Mouse (Mus musculus): ENCODE results near the gene Zfp62. TPM values are rescaled to one million over a fixed set of nuclear protein-coding genes. Genes with fewer than 3 reads are reported as not detected.

Gene Zfp62
- polyA plus RNA-seq, 1 experiment from 2014 or later, result 41.7 TPM

GRCm38 (mm10) chr11:49266671-49267070, 63.6 kb downstream of the Zfp62 start:
- H3K36me3 ChIP-seq, result peaks cover 28% of the 10 kb centered on the region
- no peak overlapping the region for H3K9ac ChIP-seq
- no peak overlapping the region for H3K4me2 ChIP-seq
- no peaks in the 10 kb centered on the region for H3K9me3 ChIP-seq
- ATAC-seq (ENCODE audit: insufficient number of reproducible peaks, insufficient read depth, low FRiP score, low TSS enrichment, low read depth), result no peak
- WGBS, result 79% methylated on average over 6 of the region's 6 CpGs
- H3K27me3 ChIP-seq, result no peaks in the 10 kb centered on the region
- no peak overlapping the region for H3K4me3 ChIP-seq
- H3K4me1 ChIP-seq, result no peaks in the 10 kb centered on the region
- H3K27ac ChIP-seq, result no peak overlapping the region

DNA sequence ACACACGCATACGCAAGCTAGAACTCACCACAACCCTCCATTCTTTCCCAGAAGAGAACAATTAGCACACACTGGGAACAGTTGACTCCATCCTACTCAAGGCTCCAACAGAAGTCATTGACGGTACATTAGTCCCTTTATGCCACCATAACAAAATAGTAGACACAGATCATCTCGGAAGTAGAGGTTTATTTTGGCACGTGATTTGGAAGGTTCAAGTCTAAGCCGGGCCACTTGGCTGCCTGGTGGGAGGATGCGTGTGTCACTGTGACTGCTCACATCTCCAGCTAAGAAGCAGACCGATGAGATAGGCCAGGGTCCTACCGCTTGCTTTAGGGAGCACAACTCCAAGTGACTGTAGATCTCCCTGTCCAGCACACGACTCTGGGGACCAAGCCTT, 64.2 kb downstream of the Zfp62 start:
- Histone ChIP-seq H3K36me3 (peaks cover 21% of the 10 kb centered on the region), H3K4me2 (no peak overlapping the region), H3K4me1 (no peaks in the 10 kb centered on the region), H3K27me3 (no peaks in the 10 kb centered on the region), H3K9ac (no peak overlapping the region), H3K4me3 (no peak overlapping the region), H3K27ac (no peak overlapping the region), H3K9me3 (no peaks in the 10 kb centered on the region)
- no peak for ATAC-seq (ENCODE audit: insufficient number of reproducible peaks, insufficient read depth, low FRiP score, low TSS enrichment, low read depth)
- WGBS, result 90% methylated on average over 10 of the region's 10 CpGs

DNA sequence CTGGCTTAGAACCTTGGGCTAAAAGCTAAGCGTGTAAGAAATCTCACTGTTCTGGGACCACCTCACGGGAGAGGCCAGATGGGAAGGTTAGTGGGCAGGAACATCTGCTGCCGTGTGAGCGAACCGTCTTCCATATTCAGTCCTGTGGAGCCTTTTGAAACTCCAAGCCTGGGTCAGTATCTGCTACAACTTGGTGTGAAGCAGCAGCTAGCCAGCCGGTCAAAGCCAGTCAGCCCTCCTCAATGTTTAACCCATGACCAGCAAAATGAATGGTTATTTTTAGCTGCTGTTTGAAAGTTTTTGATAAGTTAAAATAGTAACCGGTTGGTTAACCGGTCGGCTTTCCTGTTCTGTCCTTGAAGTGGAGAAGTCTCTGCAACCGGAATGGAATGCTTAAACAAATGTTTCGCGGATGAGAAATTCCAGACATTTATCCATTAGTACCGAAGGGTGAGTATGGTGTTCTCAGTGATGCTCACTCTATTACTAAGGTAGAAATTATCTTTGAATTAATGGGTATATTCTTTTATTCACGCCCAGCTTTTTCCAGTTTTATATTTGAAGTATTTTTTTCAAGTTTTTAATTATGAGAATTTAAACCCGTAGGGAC, 65.0 kb downstream of the Zfp62 start:
- no peak for ATAC-seq (ENCODE audit: insufficient number of reproducible peaks, insufficient read depth, low FRiP score, low TSS enrichment, low read depth)
- no peak overlapping the region for H3K4me3 ChIP-seq
- H3K4me1 ChIP-seq, result no peaks in the 10 kb centered on the region
- peaks cover 15% of the 10 kb centered on the region for H3K36me3 ChIP-seq
- H3K27ac ChIP-seq, result no peak overlapping the region
- H3K27me3 ChIP-seq, result no peaks in the 10 kb centered on the region
- no peaks in the 10 kb centered on the region for H3K9me3 ChIP-seq
- WGBS, result 86% methylated on average over 15 of the region's 15 CpGs
- H3K4me2 ChIP-seq, result no peak overlapping the region
- H3K9ac ChIP-seq, result no peak overlapping the region

Other genes with a start within 250 kb of the Zfp62 start
- not detected in 2 replicates for gene Olfr56, start 224.4 kb upstream of the Zfp62 start, polyA plus RNA-seq (2015; fragmentation: Nextera tagmentation; extraction: Ambion mirVana)
- 0.29 and 0.48 TPM in 2 replicates for gene 9930111J21Rik1, start 223.9 kb upstream of the Zfp62 start, polyA plus RNA-seq (2015; fragmentation: Nextera tagmentation; extraction: Ambion mirVana)
- gene Gm12185, start 211.1 kb upstream of the Zfp62 start, polyA plus RNA-seq (2015; fragmentation: Nextera tagmentation; extraction: Ambion mirVana), result 0.07 TPM in 1 of 2 replicates, not detected in the other
- not detected in 2 replicates for gene Tgtp1, start 209.1 kb upstream of the Zfp62 start, polyA plus RNA-seq (2015; fragmentation: Nextera tagmentation; extraction: Ambion mirVana)
- gene 9930111J21Rik2, start 152.1 kb upstream of the Zfp62 start, polyA plus RNA-seq (2015; fragmentation: Nextera tagmentation; extraction: Ambion mirVana), result 0.20 and 0.61 TPM in 2 replicates
- gene Tgtp2, start 139.1 kb upstream of the Zfp62 start, polyA plus RNA-seq (2015; fragmentation: Nextera tagmentation; extraction: Ambion mirVana), result 0.11 and 0.30 TPM in 2 replicates
- 0.72 and 1.8 TPM in 2 replicates for gene Ifi47, start 126.7 kb upstream of the Zfp62 start, polyA plus RNA-seq (2015; fragmentation: Nextera tagmentation; extraction: Ambion mirVana)
- gene Olfr1396, start 88.4 kb upstream of the Zfp62 start, polyA plus RNA-seq (2015; fragmentation: Nextera tagmentation; extraction: Ambion mirVana), result 0.07 TPM in 1 of 2 replicates, not detected in the other
- gene Olfr1395, start 61.0 kb upstream of the Zfp62 start, polyA plus RNA-seq (2015; fragmentation: Nextera tagmentation; extraction: Ambion mirVana), result 0.08 TPM in 1 of 2 replicates, not detected in the other
- not detected in 2 replicates for gene Olfr1394, start 48.9 kb upstream of the Zfp62 start, polyA plus RNA-seq (2015; fragmentation: Nextera tagmentation; extraction: Ambion mirVana)
- 0.51 and 0.81 TPM in 2 replicates for gene Btnl9, start 16.1 kb upstream of the Zfp62 start, polyA plus RNA-seq (2015; fragmentation: Nextera tagmentation; extraction: Ambion mirVana)
- gene Mgat1, start 40.9 kb downstream of the Zfp62 start, polyA plus RNA-seq (2015; fragmentation: Nextera tagmentation; extraction: Ambion mirVana), result 53.5 and 56.7 TPM in 2 replicates
- not detected in 2 replicates for gene Olfr1393, start 75.0 kb downstream of the Zfp62 start, polyA plus RNA-seq (2015; fragmentation: Nextera tagmentation; extraction: Ambion mirVana)
- not detected in 2 replicates for gene Olfr1392, start 82.0 kb downstream of the Zfp62 start, polyA plus RNA-seq (2015; fragmentation: Nextera tagmentation; extraction: Ambion mirVana)
- gene Olfr10, start 101.4 kb downstream of the Zfp62 start, polyA plus RNA-seq (2015; fragmentation: Nextera tagmentation; extraction: Ambion mirVana), result not detected in 2 replicates
- gene Olfr1391, start 119.5 kb downstream of the Zfp62 start, polyA plus RNA-seq (2015; fragmentation: Nextera tagmentation; extraction: Ambion mirVana), result 0.10 TPM in 1 of 2 replicates, not detected in the other
- not detected in 2 replicates for gene Olfr1390, start 131.9 kb downstream of the Zfp62 start, polyA plus RNA-seq (2015; fragmentation: Nextera tagmentation; extraction: Ambion mirVana)
- 0.17 TPM in 1 of 2 replicates, not detected in the other for gene Olfr1389, start 219.8 kb downstream of the Zfp62 start, polyA plus RNA-seq (2015; fragmentation: Nextera tagmentation; extraction: Ambion mirVana)
- 0.11 TPM in 2 replicates for gene Olfr1388, start 233.3 kb downstream of the Zfp62 start, polyA plus RNA-seq (2015; fragmentation: Nextera tagmentation; extraction: Ambion mirVana)

Measured in embryonic facial prominence, embryonic 13.5 days (tissue).